14 mouse cellular contexts compared by ENCODE assay signal in genomic region chr2:131044989-131045720, GRCm38 (mm10). TPM values are rescaled to one million over a fixed set of nuclear protein-coding genes. Genes with fewer than 3 reads are reported as not detected.
DNase-seq lines count a peak whose midpoint lies in the region; ATAC-seq lines count a peak whose summit lies in the region.
"Had no signal": no experiment of that assay in that cellular context is flagged by ENCODE, and none has a peak within 500 bp of the region (broad histone marks: within the 10 kb centered on the region; RNA-seq: fewer than 3 reads in every experiment).

No protein-coding gene starts in this region.

- H3K36me3 ChIP-seq in forebrain, embryonic 14.5 days (ENCODE audit: control insufficient read depth, insufficient read depth, low read length): no peaks in the 10 kb centered on the region
- no peaks in the 10 kb centered on the region for H3K36me3 ChIP-seq in forebrain, embryonic 10.5 days (replicated peaks)
- no peaks in the 10 kb centered on the region for H3K36me3 ChIP-seq in lung, embryonic 16.5 days (ENCODE audit: control insufficient read depth, insufficient read depth, low read length)
- no peaks in the 10 kb centered on the region for H3K36me3 ChIP-seq in kidney, embryonic 15.5 days
- no peaks in the 10 kb centered on the region for H3K36me3 ChIP-seq in stomach, embryonic 15.5 days
- H3K36me3 ChIP-seq: forebrain, embryonic 15.5 days; hindbrain, embryonic 13.5 days had no signal

- H3K4me1 ChIP-seq in forebrain, embryonic 14.5 days (ENCODE audit: control insufficient read depth, insufficient read depth, low read length): no peaks in the 10 kb centered on the region
- H3K4me1 ChIP-seq in forebrain, embryonic 10.5 days: peaks cover 21% of the 10 kb centered on the region
- peaks cover 12% of the 10 kb centered on the region for H3K4me1 ChIP-seq in lung, embryonic 16.5 days (replicated peaks; ENCODE audit: control insufficient read depth, insufficient read depth, low read length)
- H3K4me1 ChIP-seq in kidney, embryonic 15.5 days: peaks cover 35% of the 10 kb centered on the region
- peaks cover 19% of the 10 kb centered on the region for H3K4me1 ChIP-seq in stomach, embryonic 15.5 days

- 78% methylated on average over 9 of the region's 9 CpGs for WGBS in forebrain, embryonic 14.5 days
- 87% methylated on average over 9 of the region's 9 CpGs for WGBS in forebrain, embryonic 10.5 days
- WGBS in lung, embryonic 16.5 days: 36% methylated on average over 9 of the region's 9 CpGs
- WGBS in kidney, embryonic 15.5 days: 53% methylated on average over 9 of the region's 9 CpGs
- WGBS in stomach, embryonic 15.5 days: 54% methylated on average over 9 of the region's 9 CpGs

- no peak overlapping the region for H3K4me3 ChIP-seq in forebrain, embryonic 14.5 days (ENCODE audit: low read depth, low read length)
- H3K4me3 ChIP-seq in forebrain, embryonic 10.5 days: no peak overlapping the region
- no peak overlapping the region for H3K4me3 ChIP-seq in lung, embryonic 16.5 days (ENCODE audit: low read length)
- H3K4me3 ChIP-seq in kidney, embryonic 15.5 days (replicated peaks): no peak overlapping the region
- no peak overlapping the region for H3K4me3 ChIP-seq in stomach, embryonic 15.5 days (replicated peaks)
- H3K4me3 ChIP-seq: forebrain, embryonic 15.5 days; hindbrain, embryonic 13.5 days had no signal

- H3K27me3 ChIP-seq in forebrain, embryonic 14.5 days (replicated peaks; ENCODE audit: control insufficient read depth, insufficient read depth, low read length): peaks cover 27% of the 10 kb centered on the region
- H3K27me3 ChIP-seq in forebrain, embryonic 10.5 days (ENCODE audit: poor library complexity, severe bottlenecking): peaks cover 46% of the 10 kb centered on the region
- H3K27me3 ChIP-seq in lung, embryonic 16.5 days (ENCODE audit: control insufficient read depth, insufficient read depth, low read depth, low read length): peaks cover 28% of the 10 kb centered on the region
- peaks cover 37% of the 10 kb centered on the region for H3K27me3 ChIP-seq in kidney, embryonic 15.5 days
- peaks cover 31% of the 10 kb centered on the region for H3K27me3 ChIP-seq in stomach, embryonic 15.5 days (replicated peaks)
- H3K27me3 ChIP-seq: Patski had no signal

- no peak overlapping the region for H3K4me2 ChIP-seq in forebrain, embryonic 14.5 days (ENCODE audit: low read length)
- peak overlapping the region; percentile 5; the same call in 1 of the 2 replicates for H3K4me2 ChIP-seq in lung, embryonic 16.5 days (ENCODE audit: low read depth, low read length)
- peak overlapping the region; percentile 51; the same call in 1 of the 2 replicates for H3K4me2 ChIP-seq in kidney, embryonic 15.5 days
- no peak overlapping the region for H3K4me2 ChIP-seq in stomach, embryonic 15.5 days
- H3K4me2 ChIP-seq: forebrain, embryonic 15.5 days; hindbrain, embryonic 13.5 days had no signal

- no peak for ATAC-seq in forebrain, embryonic 14.5 days
- ATAC-seq in lung, embryonic 16.5 days (ENCODE audit: low read depth): peak; percentile 72
- peak; percentile 54 for ATAC-seq in kidney, embryonic 15.5 days (replicated peaks; ENCODE audit: low FRiP score)
- ATAC-seq in stomach, embryonic 15.5 days (ENCODE audit: insufficient read depth, low FRiP score, low read depth): peak; percentile 63
- ATAC-seq: forebrain, embryonic 15.5 days; Patski had no signal

- H3K27ac ChIP-seq in forebrain, embryonic 14.5 days (ENCODE audit: low read depth, low read length): no peak overlapping the region
- H3K27ac ChIP-seq in forebrain, embryonic 10.5 days: no peak overlapping the region
- H3K27ac ChIP-seq in lung, embryonic 16.5 days (ENCODE audit: low read length): peak overlapping the region; percentile 38; the same call in 1 of the 2 replicates
- peak overlapping the region; percentile 66 for H3K27ac ChIP-seq in kidney, embryonic 15.5 days
- peak overlapping the region; percentile 60 for H3K27ac ChIP-seq in stomach, embryonic 15.5 days
- H3K27ac ChIP-seq: forebrain, embryonic 15.5 days; hindbrain, embryonic 13.5 days had no signal

- H3K9me3 ChIP-seq in forebrain, embryonic 14.5 days (replicated peaks; ENCODE audit: control insufficient read depth, low read length): no peaks in the 10 kb centered on the region
- H3K9me3 ChIP-seq in forebrain, embryonic 10.5 days: no peaks in the 10 kb centered on the region
- no peaks in the 10 kb centered on the region for H3K9me3 ChIP-seq in lung, embryonic 16.5 days (ENCODE audit: control insufficient read depth, low read length)
- H3K9me3 ChIP-seq in kidney, embryonic 15.5 days (replicated peaks): no peaks in the 10 kb centered on the region
- no peaks in the 10 kb centered on the region for H3K9me3 ChIP-seq in stomach, embryonic 15.5 days
- H3K9me3 ChIP-seq: forebrain, embryonic 15.5 days; hindbrain, embryonic 13.5 days had no signal

- DNase-seq in forebrain, embryonic 14.5 days (ENCODE audit: low spot score): peak; percentile 12
- no peak for DNase-seq in forebrain, embryonic 10.5 days (ENCODE audit: extremely low spot score, low spot score)
- no peak for DNase-seq in lung, postnatal 36 days
- DNase-seq in frontal cortex, postnatal 36 days (ENCODE audit: low spot score in 2 of 2): no peak
- DNase-seq in cerebellum, adult 8-10 months: no peak
- DNase-seq: adrenal gland, postnatal 14 days; cerebellum, adult 11-12 months; left cerebral cortex, postnatal 4 days had no signal

- H3K9ac ChIP-seq in forebrain, embryonic 14.5 days (ENCODE audit: low read length): no peak overlapping the region
- no peak overlapping the region for H3K9ac ChIP-seq in lung, embryonic 16.5 days (ENCODE audit: low read length)
- H3K9ac ChIP-seq in kidney, embryonic 15.5 days: no peak overlapping the region
- no peak overlapping the region for H3K9ac ChIP-seq in stomach, embryonic 15.5 days
- H3K9ac ChIP-seq: forebrain, embryonic 15.5 days; hindbrain, embryonic 13.5 days had no signal

RNA-seq across cellular contexts. Expression of gene Gfra4, which starts 2.3 kb away (rescaled TPM):
- polyA plus RNA-seq in forebrain, embryonic 14.5 days (2014; fragmentation: Nextera tagmentation; extraction: Ambion mirVana): 30.6 and 33.6 TPM in 2 replicates
- 3.1 and 3.3 TPM in 2 replicates for polyA plus RNA-seq in forebrain, embryonic 10.5 days (2016; fragmentation: Nextera tagmentation; extraction: Ambion mirVana)
- polyA plus RNA-seq in lung, embryonic 16.5 days (2015; fragmentation: Nextera tagmentation; extraction: Ambion mirVana): 8.2 and 9.3 TPM in 2 replicates
- 15.1 and 17.0 TPM in 2 replicates for polyA plus RNA-seq in kidney, embryonic 15.5 days (2015; fragmentation: Nextera tagmentation; extraction: Ambion mirVana)
- 12.7 and 14.0 TPM in 2 replicates for polyA plus RNA-seq in stomach, embryonic 15.5 days (2015; fragmentation: Nextera tagmentation; extraction: Ambion mirVana)

RNA-seq across cellular contexts. Expression of gene Adam33, which starts 18.5 kb away (rescaled TPM):
- 0.52 and 0.79 TPM in 2 replicates for polyA plus RNA-seq in forebrain, embryonic 14.5 days (2014; fragmentation: Nextera tagmentation; extraction: Ambion mirVana)
- polyA plus RNA-seq in forebrain, embryonic 10.5 days (2016; fragmentation: Nextera tagmentation; extraction: Ambion mirVana): 0.63 TPM in 1 of 2 replicates, not detected in the other
- 6.5 and 7.1 TPM in 2 replicates for polyA plus RNA-seq in lung, embryonic 16.5 days (2015; fragmentation: Nextera tagmentation; extraction: Ambion mirVana)
- 3.6 and 4.9 TPM in 2 replicates for polyA plus RNA-seq in kidney, embryonic 15.5 days (2015; fragmentation: Nextera tagmentation; extraction: Ambion mirVana)
- polyA plus RNA-seq in stomach, embryonic 15.5 days (2015; fragmentation: Nextera tagmentation; extraction: Ambion mirVana): 7.4 and 8.0 TPM in 2 replicates

RNA-seq across cellular contexts. Expression of gene Siglec1, which starts 41.4 kb away (rescaled TPM):
- polyA plus RNA-seq in forebrain, embryonic 14.5 days (2014; fragmentation: Nextera tagmentation; extraction: Ambion mirVana): 0.10 and 0.25 TPM in 2 replicates
- 0.09 and 0.12 TPM in 2 replicates for polyA plus RNA-seq in forebrain, embryonic 10.5 days (2016; fragmentation: Nextera tagmentation; extraction: Ambion mirVana)
- 0.34 and 0.59 TPM in 2 replicates for polyA plus RNA-seq in lung, embryonic 16.5 days (2015; fragmentation: Nextera tagmentation; extraction: Ambion mirVana)
- 0.35 and 0.49 TPM in 2 replicates for polyA plus RNA-seq in kidney, embryonic 15.5 days (2015; fragmentation: Nextera tagmentation; extraction: Ambion mirVana)
- 0.40 and 0.48 TPM in 2 replicates for polyA plus RNA-seq in stomach, embryonic 15.5 days (2015; fragmentation: Nextera tagmentation; extraction: Ambion mirVana)

Comparison
In these comparisons a context has a peak if more than half of its experiments do, and no peak if none do; other contexts are left out.
1. H3K27ac ChIP-seq: peak in lung, embryonic 16.5 days (single experiment), kidney, embryonic 15.5 days (single experiment) and stomach, embryonic 15.5 days (single experiment); none in forebrain, embryonic 14.5 days (single experiment) and forebrain, embryonic 10.5 days (single experiment).
2. H3K4me2 ChIP-seq: peak in lung, embryonic 16.5 days (single experiment) and kidney, embryonic 15.5 days (single experiment); none in forebrain, embryonic 14.5 days (single experiment) and stomach, embryonic 15.5 days (single experiment).